Mouse (Mus musculus): ENCODE data around the gene Txnip. TPM values are rescaled to one million over a fixed set of nuclear protein-coding genes. Genes with fewer than 3 reads are reported as not detected.

The Txnip gene
- polyA plus RNA-seq, 1 experiment from 2014 or later = 43.4 TPM

DNA sequence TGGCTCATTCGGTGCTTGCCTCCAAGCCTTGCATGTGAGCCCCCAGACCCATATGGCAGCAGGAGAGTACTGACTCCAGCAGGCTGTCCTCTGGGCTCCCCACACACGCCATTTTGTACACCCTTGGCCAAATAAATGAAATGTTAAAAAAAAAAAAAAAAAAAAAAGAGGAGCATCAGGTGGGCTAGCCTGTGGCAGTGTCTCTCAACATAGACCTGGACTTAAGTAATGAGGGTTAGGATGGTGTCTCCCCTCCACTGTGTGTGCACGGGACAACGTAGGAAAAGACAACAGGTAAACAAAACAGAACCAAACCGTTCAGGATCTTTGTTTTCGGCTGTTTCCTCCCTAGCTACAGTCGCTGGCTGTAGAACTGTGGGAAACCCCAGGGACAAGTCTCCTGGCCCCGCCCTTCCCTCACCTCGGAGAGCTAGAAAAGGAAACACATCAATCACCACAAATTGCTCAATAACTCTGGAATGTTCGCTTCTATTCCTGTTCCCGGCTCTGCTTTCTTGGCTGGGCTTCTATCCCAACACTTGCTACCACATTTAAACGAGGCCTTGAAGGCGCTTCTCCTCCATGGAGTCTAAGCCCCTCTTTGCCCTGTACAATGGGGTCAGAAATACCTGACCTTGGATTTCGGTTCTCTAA is 18.4 kb downstream of the Txnip start:
- 53% methylated on average over 14 of the region's 14 CpGs for WGBS
- H3K27me3 ChIP-seq (ENCODE audit: low read depth, poor library complexity, severe bottlenecking) = peaks cover 2% of the 10 kb centered on the region; the same call in 1 of the 2 replicates
- H3K4me3 ChIP-seq = peak overlapping the region; percentile 38
- H3K4me1 ChIP-seq = peaks cover 52% of the 10 kb centered on the region
- peak; percentile 51 for DNase-seq (ENCODE audit: low spot score)
- H3K36me3 ChIP-seq = no peaks in the 10 kb centered on the region
- H3K27ac ChIP-seq = peak overlapping the region; percentile 79
- no peaks in the 10 kb centered on the region for H3K9me3 ChIP-seq (replicated peaks)

DNA sequence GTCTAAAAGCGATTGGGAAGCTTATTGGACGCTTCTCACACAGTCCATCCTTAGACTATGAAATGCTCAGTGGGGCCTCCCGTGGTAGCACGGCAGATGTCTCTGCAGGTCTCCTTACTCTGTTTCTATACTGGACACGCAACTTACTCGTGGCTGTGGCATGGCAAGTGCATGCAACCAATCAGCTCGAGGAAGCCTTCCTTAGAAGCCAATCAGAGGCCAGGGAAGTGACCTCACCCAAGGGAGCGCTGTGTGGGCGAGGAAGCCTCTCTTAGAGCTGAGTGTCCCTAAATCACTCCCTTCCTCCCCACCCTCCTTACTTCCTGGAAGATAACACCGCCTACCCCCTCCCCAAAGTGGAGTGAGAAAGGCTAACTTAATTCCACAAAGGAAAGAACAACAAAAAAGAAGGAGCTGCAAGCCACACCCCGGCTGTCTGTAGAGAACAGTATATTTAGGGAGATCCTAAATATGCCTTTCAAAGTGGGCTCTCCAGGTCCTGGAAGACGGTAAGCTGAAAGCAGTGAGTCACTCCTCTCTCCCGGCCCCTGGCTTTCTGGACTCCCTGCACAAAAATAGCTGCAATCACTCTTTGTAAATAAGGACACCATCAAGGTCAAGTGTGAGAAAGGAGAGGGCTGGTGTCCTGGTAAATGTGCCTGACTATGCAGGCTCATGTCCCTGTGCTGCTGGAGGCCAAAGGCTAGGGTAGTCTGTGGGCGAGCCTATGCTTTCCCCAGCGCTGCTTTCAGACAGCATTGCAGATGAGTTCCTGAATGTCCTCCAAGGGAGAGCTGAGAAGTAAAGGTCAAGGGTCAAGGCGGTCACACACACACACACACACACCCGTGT is 19.2 kb downstream of the Txnip start, which contains the start of gene Gm16253:
Gm16253 (plus strand) TSS at position 295 of the 852 bp plus-strand sequence.
- peak within 1 kb of the TSS; percentile 38 for H3K4me3 ChIP-seq
- peak within 1 kb of the TSS; percentile 79 for H3K27ac ChIP-seq
- peaks cover 10% of the 10 kb centered on the region for H3K27me3 ChIP-seq (ENCODE audit: low read depth, poor library complexity, severe bottlenecking)
- no peaks in the 10 kb centered on the region for H3K36me3 ChIP-seq
- H3K9me3 ChIP-seq (replicated peaks) = no peaks in the 10 kb centered on the region
- peaks cover 52% of the 10 kb centered on the region for H3K4me1 ChIP-seq
- DNase-seq (ENCODE audit: low spot score) = peak; percentile 79
- WGBS = 38% methylated on average over 17 of the region's 17 CpGs

DNA sequence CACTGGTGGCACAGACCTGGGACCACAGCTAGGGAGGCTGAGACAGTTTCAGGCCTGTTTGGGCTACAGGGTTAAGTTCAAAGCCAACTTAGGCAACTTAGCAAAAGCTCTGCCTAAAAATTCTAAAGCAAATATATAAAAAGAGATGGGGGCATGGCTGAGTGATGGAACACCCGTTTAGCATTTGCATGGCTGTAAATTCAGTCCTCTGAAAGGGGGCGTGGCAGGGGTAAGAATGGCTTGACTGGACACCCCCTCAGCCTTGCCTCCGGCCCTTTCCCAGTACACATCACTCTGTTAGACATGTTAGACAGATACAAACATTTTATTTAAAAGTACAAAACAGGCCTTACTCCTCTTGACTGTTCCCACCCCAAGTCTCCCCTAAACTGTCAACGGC is 19.8 kb downstream of the Txnip start:
- peaks cover 52% of the 10 kb centered on the region for H3K4me1 ChIP-seq

DNA sequence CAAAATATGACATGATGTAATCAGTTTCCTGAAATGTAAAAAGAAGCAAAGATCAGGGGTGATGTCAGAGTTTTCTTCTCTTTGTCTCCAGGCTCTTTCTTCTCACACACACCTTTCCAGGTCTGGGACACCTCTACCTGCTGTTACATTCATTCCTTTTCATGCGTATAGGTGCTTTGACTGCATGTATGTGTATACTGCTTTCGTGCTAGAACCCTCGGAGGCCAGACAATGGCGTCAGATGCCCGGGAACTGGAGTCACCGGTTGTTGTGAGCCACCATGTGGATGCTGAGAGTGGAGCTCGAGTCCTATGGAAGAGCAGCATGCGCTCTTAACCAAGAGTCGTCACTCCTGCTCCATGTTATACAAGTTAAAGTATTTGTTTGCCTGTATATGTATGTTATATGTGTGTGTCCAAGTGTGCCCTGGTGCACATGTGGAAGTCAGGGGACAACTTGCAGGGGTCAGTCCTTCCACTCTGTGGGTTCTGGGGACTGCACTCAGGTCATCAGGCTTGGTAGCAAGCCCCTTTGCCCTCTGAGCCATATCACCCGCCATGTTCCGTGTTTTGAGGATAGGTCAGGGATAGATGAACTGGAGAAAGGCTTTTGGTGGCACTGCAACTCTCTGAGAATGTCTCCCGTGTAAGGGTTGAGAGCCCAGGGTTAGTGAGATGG is 20.9 kb downstream of the Txnip start:
- Histone ChIP-seq H3K27ac (peak overlapping the region; percentile 42; the same call in 1 of the 2 replicates), H3K27me3 (ENCODE audit: low read depth, poor library complexity, severe bottlenecking) (peaks cover 11% of the 10 kb centered on the region), H3K4me1 (peaks cover 50% of the 10 kb centered on the region), H3K36me3 (no peaks in the 10 kb centered on the region), H3K9me3 (replicated peaks) (no peaks in the 10 kb centered on the region), H3K4me3 (no peak overlapping the region)
- DNase-seq (ENCODE audit: low spot score) = no peak
- WGBS = 85% methylated on average over 12 of the region's 12 CpGs

More for the DNA sequence above, 19.8 kb downstream of the Txnip start:
- peak overlapping the region; percentile 79 for H3K27ac ChIP-seq
- no peak overlapping the region for H3K4me3 ChIP-seq
- no peaks in the 10 kb centered on the region for H3K36me3 ChIP-seq
- 80% methylated on average over 4 of the region's 4 CpGs for WGBS
- DNase-seq (ENCODE audit: low spot score) = no peak
- H3K27me3 ChIP-seq (ENCODE audit: low read depth, poor library complexity, severe bottlenecking) = peaks cover 11% of the 10 kb centered on the region
- H3K9me3 ChIP-seq (replicated peaks) = no peaks in the 10 kb centered on the region

DNA sequence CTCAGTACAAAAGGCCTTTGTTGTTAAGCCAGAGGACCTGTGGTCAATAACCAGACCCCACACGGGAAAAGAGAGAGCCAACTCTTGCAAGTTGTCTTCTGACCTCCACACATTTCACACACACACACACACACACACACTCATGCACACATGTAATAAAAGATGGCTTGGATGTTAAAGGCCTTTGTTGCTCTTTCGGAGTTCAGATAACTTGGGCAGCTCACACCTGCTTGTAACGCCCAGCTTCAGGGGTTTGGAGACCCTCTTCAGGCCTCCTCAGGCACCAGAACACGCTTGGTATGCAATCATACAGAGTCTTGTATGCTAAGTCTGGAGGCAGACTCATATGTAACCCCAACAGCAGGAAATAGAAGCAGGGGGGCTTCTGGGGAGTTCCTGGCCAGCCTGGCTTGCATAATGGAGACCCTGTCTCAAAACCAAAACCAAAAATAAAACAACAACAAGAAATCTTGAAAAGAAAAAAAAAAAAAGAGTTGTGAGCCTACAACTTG is 21.5 kb downstream of the Txnip start:
- Histone ChIP-seq H3K4me3 (no peak overlapping the region), H3K27me3 (ENCODE audit: low read depth, poor library complexity, severe bottlenecking) (peaks cover 11% of the 10 kb centered on the region), H3K9me3 (replicated peaks) (no peaks in the 10 kb centered on the region), H3K36me3 (no peaks in the 10 kb centered on the region), H3K27ac (peak overlapping the region; percentile 42; the same call in 1 of the 2 replicates), H3K4me1 (peaks cover 44% of the 10 kb centered on the region)
- WGBS = 81% methylated on average over 4 of the region's 4 CpGs
- no peak for DNase-seq (ENCODE audit: low spot score)

DNA sequence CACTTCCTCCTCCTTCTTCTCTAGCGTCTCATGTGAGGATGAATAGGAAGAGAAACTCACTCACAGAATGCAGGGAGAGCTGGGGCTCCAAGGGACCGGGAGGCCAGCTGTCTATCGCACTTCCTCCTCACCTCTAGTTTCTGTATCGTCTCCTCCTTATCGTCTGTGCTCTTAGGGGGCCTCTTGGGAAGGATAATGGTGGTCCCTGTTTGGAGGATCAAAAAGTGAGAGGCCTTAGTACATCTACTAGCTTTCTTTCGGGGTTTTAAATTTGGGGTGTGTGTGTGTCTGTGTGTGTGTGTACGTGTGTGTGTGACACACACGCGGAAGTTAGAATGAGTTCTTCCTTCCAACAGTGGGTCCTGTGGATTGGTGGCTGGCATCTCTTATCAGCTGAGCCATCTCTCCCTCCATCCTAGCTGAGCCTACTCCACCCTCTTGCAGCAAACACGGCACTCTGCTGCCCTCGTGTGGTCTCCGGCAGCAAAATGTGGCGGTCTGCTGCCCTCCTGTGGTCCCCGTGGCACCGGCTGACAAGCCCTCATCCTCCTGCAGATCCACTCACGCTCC is 22.2 kb downstream of the Txnip start:
- peak; percentile 94 for DNase-seq (ENCODE audit: low spot score)
- 0 out of 2 replicates have a peak overlapping the region, but pooled peaks have one; percentile 25 for H3K27ac ChIP-seq

DNA sequence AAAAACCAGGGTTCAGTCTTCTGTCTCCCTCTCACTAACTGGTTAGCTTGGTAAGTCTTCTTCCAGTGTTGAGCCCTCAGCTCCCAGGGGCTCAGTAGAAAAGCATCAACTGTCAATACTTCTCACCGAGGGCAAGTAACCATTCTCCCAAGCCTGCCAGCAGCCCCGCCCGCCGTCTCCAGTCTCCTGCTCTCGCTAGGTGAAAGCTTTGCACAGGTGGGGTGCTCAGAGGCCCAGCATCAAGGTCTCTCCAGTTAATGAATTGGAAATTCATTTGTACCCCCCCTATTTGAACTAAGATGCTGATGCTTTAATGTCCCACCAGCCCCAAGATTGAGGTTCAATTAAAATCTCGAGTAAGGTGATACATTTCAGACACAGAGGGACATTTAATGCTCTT is 23.4 kb downstream of the Txnip start:
- no peak overlapping the region for H3K4me3 ChIP-seq
- peaks cover 11% of the 10 kb centered on the region for H3K27me3 ChIP-seq (ENCODE audit: low read depth, poor library complexity, severe bottlenecking)
- H3K27ac ChIP-seq = no peak overlapping the region
- WGBS = 34% methylated on average over 6 of the region's 6 CpGs
- no peak for DNase-seq (ENCODE audit: low spot score)
- H3K9me3 ChIP-seq (replicated peaks) = no peaks in the 10 kb centered on the region
- peaks cover 33% of the 10 kb centered on the region for H3K4me1 ChIP-seq
- H3K36me3 ChIP-seq = no peaks in the 10 kb centered on the region

More for the DNA sequence above, 22.2 kb downstream of the Txnip start:
- 11% methylated on average over 16 of the region's 16 CpGs for WGBS
- peak overlapping the region; percentile 42 for H3K4me3 ChIP-seq
- H3K36me3 ChIP-seq = no peaks in the 10 kb centered on the region
- no peaks in the 10 kb centered on the region for H3K9me3 ChIP-seq (replicated peaks)
- H3K4me1 ChIP-seq = peaks cover 44% of the 10 kb centered on the region
- H3K27me3 ChIP-seq (ENCODE audit: low read depth, poor library complexity, severe bottlenecking) = peaks cover 11% of the 10 kb centered on the region

DNA sequence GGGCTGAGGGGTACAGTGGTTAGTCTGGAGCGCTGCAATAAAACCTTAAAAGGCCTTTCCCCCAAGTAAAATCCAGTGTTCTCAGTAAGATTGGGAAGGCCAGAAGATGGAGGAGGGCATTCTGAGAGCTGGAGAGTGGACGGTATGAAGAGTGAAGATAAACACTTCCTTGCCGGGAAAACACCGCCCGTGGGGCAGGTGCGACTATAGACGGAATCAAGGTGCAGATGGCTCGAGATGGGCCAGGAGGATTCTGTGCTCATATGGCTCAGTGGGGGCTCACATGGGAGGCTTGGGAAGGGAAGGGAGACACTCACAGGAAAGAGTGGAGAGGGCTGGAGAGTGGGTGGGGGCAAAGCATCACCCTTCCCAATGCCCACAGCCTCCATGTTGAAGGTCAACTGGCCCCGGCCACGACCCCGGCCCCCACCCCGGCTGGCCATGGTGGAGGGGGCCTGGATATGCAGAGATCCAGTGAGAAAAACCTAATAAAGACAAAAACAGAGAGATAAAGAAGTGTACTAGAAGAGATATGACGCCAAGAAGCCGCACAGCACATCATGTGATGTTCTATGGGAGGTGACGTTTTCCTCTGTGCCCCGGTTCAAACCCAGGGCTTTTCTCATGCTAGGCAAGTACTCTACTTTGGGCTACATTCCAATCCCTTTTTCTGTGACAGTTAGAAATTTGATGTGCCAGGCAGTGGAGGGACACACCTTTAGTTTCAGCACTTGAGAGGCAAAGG is 24.2 kb downstream of the Txnip start:
- H3K27ac ChIP-seq = no peak overlapping the region
- 85% methylated on average over 16 of the region's 16 CpGs for WGBS

DNA sequence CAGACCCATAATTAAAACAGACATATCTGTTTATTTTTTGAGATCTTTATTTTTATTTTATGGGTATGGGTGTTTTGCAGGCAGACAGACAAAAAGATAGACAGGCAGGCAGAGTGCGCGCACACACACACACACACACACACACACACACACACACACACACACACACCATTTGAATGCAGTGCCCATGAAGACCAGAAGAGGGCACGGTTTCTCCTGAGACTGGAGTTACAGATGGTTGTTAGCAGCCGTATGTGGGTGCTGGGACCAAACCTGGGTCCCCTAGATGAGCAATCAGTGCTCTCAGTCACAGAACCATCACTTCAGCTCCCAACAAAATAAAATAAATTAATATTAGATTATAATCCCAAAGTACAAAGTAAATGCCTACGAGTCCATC is 25.6 kb downstream of the Txnip start:
- Histone ChIP-seq H3K9me3 (replicated peaks) (no peaks in the 10 kb centered on the region), H3K27ac (no peak overlapping the region), H3K36me3 (no peaks in the 10 kb centered on the region; the same call in 1 of the 2 replicates), H3K27me3 (ENCODE audit: low read depth, poor library complexity, severe bottlenecking) (peaks cover 11% of the 10 kb centered on the region), H3K4me3 (no peak overlapping the region), H3K4me1 (peaks cover 14% of the 10 kb centered on the region)
- no peak for DNase-seq (ENCODE audit: low spot score)
- 91% methylated on average over 5 of the region's 5 CpGs for WGBS

More for the DNA sequence above, 24.2 kb downstream of the Txnip start:
- Histone ChIP-seq H3K27me3 (ENCODE audit: low read depth, poor library complexity, severe bottlenecking) (peaks cover 11% of the 10 kb centered on the region), H3K4me1 (peaks cover 25% of the 10 kb centered on the region), H3K9me3 (replicated peaks) (no peaks in the 10 kb centered on the region), H3K36me3 (no peaks in the 10 kb centered on the region), H3K4me3 (no peak overlapping the region)
- no peak for DNase-seq (ENCODE audit: low spot score)

DNA sequence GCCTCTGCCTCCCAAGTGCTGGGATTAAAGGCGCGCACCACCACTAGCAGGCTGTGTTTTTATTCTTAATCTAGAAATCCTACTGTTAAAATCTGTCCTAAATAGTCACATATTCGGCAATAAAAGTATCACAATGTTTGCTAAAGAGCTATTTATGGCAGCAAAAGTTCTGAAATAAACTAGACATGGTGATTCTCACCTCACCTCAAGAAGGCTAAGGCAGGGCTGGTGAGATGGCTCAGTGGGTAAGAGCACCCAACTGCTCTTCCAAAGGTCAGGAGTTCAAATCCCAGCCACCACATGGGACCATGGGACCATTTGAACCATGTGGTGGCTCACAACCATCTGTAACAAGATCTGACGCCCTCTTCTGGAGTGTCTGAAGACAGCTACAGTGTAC is 32.9 kb downstream of the Txnip start:
- H3K27me3 ChIP-seq (ENCODE audit: low read depth, poor library complexity, severe bottlenecking) = peaks cover 19% of the 10 kb centered on the region
- 87% methylated on average over 4 of the region's 4 CpGs for WGBS
- peaks cover 9% of the 10 kb centered on the region for H3K4me1 ChIP-seq

DNA sequence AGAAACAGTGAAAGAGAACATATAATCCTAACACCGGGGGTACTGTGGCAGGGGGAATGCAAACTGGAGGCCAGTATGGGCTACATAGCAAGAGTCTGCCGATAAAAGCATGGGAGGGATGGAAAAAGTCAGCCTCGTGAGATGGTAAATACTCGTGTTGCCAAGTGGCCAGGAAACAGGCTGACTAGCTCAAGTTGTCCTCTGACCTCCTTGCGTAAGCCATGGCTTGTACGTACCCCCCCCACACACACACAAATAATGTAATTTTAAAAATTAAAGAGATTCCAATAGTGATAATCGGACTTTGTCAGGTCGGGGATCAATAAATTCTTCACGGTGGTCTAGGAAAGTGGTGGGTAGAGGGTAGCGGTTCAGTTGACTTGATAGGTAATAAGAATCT is 35.6 kb downstream of the Txnip start:
- Histone ChIP-seq H3K4me3 (peak overlapping the region; percentile 69), H3K27me3 (ENCODE audit: low read depth, poor library complexity, severe bottlenecking) (peaks cover 34% of the 10 kb centered on the region), H3K36me3 (peaks cover 4% of the 10 kb centered on the region; the same call in 1 of the 2 replicates), H3K4me1 (peaks cover 36% of the 10 kb centered on the region), H3K27ac (peak overlapping the region; percentile 90), H3K9me3 (replicated peaks) (no peaks in the 10 kb centered on the region)
- WGBS = 2% methylated on average over 10 of the region's 10 CpGs
- DNase-seq (ENCODE audit: low spot score) = no peak

More for the DNA sequence above, 32.9 kb downstream of the Txnip start:
- DNase-seq (ENCODE audit: low spot score) = no peak
- Histone ChIP-seq H3K4me3 (no peak overlapping the region), H3K36me3 (peaks cover 4% of the 10 kb centered on the region; the same call in 1 of the 2 replicates), H3K9me3 (replicated peaks) (no peaks in the 10 kb centered on the region), H3K27ac (no peak overlapping the region)
